Mouse (Mus musculus) frontal cortex, adult (tissue): ENCODE measurements around the gene Rnaseh2b.
A peak's percentile ranks its signal among the peaks of the same experiment; 100 is the strongest.

Experiments used
- ATAC-seq: cut with Nextera tagmentation; 2 replicates; pipeline ENCODE4 v1.9.2; 2017; ENCODE audit warnings: mild to moderate bottlenecking, moderate library complexity, mixed read lengths; ENCODE audit not compliant: low TSS enrichment

Gene Rnaseh2b

GRCm38 (mm10) chr14:62292488-62293339, at the start of gene Rnaseh2b, which contains the start of gene Dleu7:
Gene Rnaseh2b (plus strand): TSS chr14:62292589.
Gene Dleu7 (minus strand): TSS chr14:62293047.
- ATAC-seq = peak; percentile 50

DNA sequence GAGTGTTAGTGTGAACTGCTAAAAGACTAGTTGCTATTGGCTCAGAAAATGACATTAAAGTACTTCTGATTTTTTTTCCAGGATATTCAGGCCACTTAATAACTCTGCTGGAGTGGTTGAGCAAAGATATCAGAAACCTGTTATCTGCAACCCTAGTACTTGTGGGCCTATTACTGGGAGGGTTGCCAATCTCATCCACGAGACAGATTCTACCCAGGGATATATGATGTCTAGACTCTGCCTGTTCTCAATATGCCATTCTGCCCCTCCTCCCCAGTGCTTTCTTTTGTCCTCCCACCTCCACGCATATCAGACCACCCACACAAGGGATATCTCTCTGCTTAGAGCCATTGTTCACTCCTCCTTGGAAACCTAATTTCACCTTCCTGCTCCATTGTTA, 48.9 kb upstream of the Rnaseh2b start:
- ATAC-seq = no peak

DNA sequence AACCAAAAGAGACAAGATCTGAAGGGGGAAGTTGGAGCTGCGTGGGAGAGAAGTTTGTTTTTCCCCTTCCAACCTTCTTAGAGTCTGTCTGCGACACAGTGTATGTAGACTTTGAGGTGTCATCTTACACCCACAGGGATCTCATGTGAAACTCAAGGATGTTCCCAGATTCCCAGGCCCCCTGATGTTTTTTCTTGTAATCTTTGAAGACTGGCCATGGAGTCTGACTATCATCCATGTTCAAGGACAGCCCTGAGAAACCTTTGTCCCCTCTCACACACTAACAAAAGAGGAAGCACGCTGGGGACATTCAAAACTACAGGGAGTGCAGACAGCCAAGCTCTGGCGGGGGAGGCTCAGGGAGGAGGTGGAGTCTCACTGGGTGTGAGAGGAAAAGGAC, 46.8 kb upstream of the Rnaseh2b start:
- no peak for ATAC-seq

- ATAC-seq = no peak
These were observed 44.0 kb upstream of the Rnaseh2b start for GRCm38 (mm10) chr14:62248345-62248744.

DNA sequence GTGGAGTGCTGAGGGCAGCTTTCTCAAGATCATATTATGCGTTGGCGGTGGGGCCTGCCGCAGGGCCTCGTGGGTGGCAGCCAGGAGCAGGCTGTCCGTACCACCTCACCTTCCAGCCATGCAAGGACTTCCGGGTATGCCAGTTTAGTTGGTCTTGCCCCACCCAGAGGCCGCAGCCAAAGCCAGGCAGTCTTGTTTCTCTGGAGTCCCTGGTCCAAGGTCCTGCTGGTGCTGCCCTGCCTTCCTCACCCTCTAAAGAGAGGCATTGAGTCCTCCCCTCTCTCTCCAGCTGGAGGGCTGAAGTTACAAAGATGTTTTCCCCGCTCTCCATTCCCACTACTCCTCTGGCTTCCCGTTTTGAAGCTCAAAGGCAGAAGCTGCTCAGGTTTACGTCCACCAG, 43.6 kb upstream of the Rnaseh2b start:
- no peak for ATAC-seq

DNA sequence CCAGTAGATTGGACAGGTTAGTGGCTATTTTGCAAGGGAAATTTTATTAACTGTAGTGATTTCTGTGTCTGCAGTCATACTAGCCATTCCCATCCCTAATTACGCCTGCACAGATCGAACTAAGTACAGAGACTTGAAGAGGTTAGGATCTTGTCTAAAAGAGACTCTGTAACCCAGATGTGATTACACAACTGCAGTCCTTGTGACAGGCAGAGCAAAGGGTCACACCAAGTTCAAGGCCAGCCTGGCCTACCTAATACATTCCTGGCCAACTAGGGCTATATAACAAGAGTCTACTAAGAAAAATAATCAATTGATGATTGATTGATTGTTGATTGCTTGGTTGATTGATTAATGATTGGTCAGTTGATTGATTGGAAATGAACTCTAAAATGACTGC, 43.1 kb upstream of the Rnaseh2b start:
- no peak for ATAC-seq

DNA sequence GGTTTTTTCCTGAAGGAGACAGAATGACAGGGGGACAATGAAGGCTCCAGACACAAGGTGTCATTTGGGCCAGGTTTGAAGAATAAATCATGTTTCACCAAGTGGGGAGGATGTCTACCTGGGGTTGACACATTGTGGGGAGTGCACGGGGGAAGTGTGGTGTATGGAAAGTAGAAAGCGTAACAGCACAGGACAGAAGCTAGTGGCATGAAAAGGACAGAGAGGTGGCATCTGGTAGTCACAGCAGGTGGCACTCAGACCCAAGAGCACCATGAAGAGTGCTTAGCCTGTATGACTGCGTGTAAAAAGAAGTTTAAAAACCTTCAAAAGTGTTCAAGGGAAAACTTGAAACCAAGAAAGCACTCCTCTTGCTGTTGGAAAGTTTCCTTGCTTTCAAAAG, 42.3 kb upstream of the Rnaseh2b start:
- ATAC-seq = no peak

DNA sequence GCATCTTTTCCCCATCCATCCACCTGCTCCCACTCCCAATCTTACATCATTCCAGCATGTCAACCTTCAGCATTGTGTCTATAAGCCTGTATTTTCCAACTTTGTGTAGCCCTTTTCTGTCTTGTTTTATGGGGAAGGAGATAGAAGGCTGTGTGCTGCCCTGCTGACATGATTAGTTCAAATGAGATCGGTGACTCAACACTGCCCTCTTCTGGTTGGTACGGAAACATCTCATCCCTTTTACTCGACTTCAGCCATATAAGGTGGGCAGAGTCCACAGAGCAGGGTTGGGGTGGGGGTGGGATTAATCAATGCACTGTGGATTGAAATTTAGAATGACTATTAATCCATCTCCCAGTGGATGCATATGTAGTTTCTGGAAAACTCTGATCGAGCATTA, 40.4 kb upstream of the Rnaseh2b start:
- peak; percentile 85 for ATAC-seq

DNA sequence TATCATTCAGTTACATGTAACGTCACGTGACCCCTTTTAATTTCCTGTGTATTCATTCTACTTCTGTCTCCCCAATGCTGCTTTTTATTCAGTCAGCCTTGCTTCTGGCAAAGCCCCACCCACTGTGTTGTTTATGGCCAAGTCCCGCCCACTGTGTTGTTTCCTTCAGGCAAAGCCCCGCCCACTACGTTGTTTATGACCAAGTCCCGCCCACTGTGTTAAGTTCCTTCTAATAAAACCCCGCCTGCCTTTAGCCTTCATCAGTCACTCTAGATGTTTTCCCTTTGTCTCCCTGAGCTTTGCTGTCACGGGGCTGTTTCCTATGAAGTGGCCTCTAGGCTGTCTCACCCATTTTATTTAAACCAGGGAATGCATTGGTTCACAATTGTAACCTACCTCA, 38.0 kb upstream of the Rnaseh2b start:
- ATAC-seq = no peak

DNA sequence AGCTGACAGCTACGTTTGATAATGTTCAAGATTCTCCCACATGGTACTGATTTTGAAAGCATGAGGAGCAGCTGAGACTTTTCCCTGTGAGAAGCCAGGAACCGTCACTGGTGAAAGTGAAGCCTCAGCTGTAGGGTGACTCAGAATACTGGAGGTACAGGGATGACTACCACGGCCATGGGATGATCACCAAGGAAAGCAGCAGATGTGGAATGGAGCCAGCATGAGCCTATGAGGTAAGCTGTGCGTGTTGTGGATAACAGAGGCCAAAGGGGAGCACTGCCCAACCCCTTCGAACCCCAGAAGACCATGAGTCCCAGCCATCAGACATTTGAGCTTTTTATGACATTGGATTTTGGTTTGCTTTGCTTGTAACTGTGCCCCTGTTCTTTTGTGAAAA, 36.3 kb upstream of the Rnaseh2b start:
- ATAC-seq = no peak

- ATAC-seq = no peak
These were observed 34.3 kb upstream of the Rnaseh2b start for GRCm38 (mm10) chr14:62258125-62258524.

DNA sequence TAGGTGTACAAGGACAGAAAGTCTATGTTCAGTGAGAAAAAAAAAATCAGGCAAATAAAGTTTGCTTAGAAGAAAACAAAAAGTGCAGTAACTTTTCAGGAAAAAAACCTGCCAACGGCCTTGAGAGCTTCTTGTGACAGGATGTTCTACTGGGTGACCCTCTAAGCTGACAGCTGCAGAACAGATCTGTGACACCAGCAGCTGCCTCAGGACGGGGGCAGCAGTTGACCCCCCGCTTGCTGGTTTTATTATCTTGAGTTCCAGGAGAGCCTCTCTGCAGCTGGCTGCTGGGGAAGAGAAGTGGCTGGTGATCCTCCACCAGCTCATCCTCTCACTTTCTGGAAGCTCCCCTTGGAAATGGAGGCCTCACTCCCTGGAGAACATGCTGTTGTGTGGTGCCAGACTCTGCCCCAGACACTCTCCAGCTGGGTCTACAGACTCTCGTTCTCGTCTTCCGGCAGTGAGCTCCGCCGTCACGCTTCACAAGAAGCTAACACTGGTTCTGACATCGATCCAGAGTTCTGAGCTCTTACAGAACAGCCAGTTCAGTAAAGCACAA, 33.3 kb upstream of the Rnaseh2b start:
- no peak for ATAC-seq

GRCm38 (mm10) chr14:62270698-62271396, 21.5 kb upstream of the Rnaseh2b start:
- ATAC-seq = no peak

DNA sequence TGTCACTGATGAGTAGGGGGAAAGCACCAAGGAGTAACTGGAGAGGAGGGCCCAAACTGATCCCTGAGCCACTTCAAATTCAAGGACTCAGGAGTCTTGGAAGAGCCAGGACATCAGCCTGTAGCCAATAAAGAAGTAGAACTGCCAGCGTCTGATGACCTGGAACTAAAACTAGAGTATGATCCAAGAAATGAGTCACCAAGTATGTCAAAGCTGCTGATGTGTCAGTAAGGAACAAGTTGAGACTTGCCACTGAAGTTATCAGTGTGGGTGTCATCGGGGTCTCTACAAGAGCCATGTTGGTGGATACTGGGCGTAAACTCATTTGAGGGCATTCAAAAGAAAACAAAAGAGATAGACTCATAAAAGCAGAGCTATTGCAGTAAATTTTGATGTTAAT, 18.8 kb upstream of the Rnaseh2b start:
- ATAC-seq = no peak

GRCm38 (mm10) chr14:62282974-62283373, 9.4 kb upstream of the Rnaseh2b start:
- ATAC-seq = no peak

GRCm38 (mm10) chr14:62288731-62289130, 3.7 kb upstream of the Rnaseh2b start:
- no peak for ATAC-seq

DNA sequence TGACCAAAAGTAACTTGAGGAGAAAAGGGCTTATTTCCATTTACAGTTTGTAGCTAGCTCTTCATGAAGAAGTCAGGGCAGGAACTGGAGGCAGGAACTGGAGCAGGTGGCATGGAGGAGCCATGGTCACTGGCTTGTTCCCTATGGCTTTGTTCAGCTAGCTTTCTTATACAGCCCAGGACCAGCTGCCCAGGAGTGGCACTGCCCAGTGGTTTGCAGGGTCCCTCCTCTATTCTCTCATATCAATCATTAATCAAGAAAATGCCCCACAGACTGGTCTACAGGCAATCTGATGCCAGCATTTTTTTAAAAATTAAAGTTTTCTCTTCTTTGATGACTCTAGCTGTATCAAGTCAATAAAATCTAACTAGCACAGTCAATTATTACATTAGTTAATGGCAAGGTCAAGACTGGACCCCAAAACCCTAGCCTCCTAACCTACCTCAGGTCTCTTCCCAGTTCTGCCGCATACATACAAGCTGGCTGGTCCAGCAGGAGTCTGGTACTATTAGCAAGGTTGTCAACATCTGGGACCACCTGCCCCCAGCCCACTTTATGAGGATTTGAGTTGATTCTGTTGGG, 892 bp upstream of the Rnaseh2b start:
- ATAC-seq = no peak

DNA sequence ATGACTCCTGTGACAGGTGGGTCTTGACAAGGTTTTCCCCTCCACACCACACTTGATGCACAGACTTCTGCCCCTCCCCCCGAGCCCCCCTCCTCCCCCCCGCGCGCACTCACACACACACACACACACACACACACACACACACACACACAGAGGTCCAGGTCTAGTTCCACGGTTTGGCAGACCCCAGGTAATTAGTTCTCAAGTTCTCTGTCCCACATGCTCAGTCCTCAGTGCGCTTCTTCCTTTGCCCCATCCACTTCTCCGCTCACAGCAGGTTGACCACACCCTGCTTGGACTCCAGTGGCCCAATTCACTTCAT, 262 bp upstream of the Rnaseh2b start:
- ATAC-seq = peak; percentile 16; the same call in 1 of the 2 replicates

DNA sequence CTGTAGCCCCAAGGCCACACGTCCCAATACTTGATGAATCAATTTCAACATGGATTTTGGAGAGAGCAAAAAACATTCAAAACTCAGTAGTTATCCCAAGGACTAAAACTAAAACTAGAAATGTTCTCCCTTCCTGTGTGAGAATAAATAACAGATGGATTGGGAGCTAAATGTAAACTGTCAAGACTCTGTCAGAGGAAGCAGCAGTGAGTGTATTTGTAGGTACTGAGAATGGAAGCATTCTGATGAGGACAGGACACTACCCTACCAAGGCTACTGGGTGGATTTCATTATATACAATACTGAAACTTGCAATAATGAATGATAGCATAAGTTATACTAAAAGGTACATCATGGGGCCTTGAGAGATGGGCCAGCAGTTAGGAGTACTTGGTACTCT, 6.4 kb downstream of the Rnaseh2b start:
- ATAC-seq = peak; percentile 90

GRCm38 (mm10) chr14:62300031-62300430, 7.6 kb downstream of the Rnaseh2b start:
- ATAC-seq = no peak

DNA sequence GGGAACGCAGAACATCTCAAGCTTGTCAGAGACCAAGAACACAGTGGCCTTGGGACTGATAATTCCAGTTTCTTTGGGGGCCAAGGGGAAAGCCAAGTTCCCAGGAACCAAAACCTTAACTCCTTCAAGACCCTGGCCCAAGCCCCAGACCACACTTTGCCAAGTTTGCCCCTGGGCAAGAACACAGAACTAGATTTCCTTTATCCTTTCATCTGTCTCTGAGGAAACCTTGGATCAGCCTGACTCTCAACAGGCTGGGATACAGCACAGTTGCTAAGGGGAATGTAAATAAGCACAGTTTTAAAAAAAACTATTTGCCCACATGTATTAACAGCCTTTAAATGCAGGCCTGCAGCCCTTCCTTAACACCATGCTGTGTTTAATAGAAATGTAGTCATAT, 15.2 kb downstream of the Rnaseh2b start:
- no peak for ATAC-seq

DNA sequence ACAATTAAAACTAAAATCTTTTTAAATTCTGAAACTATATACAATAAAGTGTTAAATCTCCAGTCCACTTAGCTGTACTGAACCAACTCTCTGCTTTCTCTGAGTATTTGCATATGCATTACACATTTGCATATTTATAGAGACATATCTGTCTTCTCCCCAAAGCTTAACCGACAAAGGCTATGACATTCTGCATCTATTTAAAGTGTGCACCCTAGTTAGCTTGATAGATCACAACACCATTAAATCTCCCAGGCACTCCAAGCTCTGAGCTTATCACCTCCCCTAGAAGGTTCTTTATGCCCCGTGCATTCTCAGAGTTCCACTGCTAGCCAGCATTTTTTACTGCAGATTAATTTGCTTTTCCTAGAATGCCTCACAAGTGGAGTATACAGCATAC, 16.6 kb downstream of the Rnaseh2b start:
- ATAC-seq = no peak

- ATAC-seq = no peak
These were observed 19.3 kb downstream of the Rnaseh2b start for GRCm38 (mm10) chr14:62311672-62312071.
